Mouse (Mus musculus) CH12F3 (cell line): Measurements from ENCODE around the gene Gm4302.
"Not testable (repeated sequence)": the region's sequence is repeated elsewhere in the genome, so short reads cannot be mapped to it uniquely, and the experiment has no call there.

ENCODE experiments used
- in situ Hi-C: fragments of 300-500 bp; cut with MboI; formaldehyde crosslinking; loops from 2 replicates; pipeline ENCODE4 v1.14.3; 2020; ENCODE audit warnings: low sequenced_read_pairs

Gene Gm4302

DNA sequence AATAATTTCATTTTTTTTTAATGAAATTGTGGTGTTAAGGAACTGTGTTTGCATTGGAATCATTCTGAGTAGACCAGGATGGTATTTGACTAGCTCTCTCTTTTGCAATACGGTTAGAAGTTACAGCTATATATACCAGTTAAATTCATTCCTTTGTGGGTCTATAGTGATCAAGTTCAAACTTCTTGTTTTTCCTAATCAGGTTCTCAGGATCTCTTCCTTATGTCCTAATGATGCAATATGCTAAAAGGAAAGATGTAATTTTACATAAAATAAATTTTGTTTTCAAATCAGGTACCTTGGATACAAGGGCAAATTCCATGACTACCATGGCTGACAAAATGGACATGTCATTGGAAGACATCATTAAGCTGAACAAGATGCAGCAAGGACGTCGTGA lies at the start of gene Gm4302:
Gm4302 (plus strand) TSS at position 301 of the 400 bp plus-strand sequence.
- in situ Hi-C loops, result not testable (repeated sequence)

DNA sequence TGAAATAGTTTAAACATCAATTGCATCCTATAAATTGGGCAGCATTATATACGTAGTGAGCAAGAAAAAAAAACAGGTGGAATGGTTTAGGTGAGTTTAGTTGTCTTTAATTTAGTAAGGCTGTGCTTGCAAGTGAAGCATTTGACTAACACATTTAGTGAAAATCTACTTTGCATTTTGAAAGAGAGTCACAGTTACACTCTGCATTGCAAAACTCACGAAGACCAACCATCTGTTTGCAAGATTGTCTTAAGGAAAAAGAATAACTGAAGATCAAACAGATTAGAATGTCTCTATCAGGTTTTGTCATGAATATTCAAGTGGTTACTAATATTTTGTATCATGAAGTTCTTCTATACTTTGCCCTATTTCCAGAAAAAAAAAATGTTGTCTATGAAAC lies 44.5 kb upstream of the Gm4302 start:
- in situ Hi-C loops, result no loop called here

DNA sequence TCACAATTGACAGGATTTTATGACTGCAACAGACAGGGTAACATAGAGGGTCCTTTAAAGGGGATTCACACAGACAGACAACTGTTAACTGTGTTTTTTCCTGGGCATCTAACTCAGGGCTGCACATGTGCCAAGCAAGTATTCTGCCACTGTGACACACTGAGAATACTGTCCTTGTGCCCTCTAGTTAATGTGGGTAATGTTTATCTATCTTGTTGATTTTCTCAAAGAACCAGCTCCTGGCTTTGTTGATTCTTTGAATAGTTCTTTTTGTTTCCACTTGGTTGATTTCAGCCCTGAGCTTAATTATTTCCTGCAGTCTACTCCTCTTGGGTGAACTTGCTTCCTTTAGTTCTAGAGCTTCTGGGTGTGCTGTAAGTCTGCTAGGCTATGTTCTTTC lies 40.5 kb upstream of the Gm4302 start:
- in situ Hi-C loops, result not testable (repeated sequence)

DNA sequence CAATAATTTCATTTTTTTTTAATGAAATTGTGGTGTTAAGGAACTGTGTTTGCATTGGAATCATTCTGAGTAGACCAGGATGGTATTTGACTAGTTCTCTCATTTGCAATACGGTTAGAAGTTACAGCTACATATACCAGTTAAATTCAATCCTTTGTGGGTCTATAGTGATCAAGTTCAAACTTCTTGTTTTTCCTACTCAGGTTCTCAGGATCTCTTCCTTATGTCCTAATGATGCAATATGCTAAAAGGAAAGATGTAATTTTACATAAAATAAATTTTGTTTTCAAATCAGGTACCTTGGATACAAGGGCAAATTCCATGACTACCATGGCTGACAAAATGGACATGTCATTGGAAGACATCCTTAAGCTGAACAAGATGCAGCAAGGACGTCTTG lies 5.3 kb upstream of the Gm4302 start, which contains the start of gene Gm4301:
Gm4301 (plus strand) TSS at position 301 of the 400 bp plus-strand sequence.
- in situ Hi-C loops, result not testable (repeated sequence)

DNA sequence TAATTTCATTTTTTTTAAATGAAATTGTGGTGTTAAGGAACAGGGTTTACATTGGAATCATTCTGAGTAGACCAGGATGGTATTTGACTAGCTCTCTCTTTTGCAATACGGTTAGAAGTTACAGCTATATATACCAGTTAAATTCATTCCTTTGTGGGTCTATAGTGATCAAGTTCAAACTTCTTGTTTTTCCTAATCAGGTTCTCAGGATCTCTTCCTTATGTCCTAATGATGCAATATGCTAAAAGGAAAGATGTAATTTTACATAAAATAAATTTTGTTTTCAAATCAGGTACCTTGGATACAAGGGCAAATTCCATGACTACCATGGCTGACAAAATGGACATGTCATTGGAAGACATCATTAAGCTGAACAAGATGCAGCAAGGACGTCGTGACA lies 5.0 kb downstream of the Gm4302 start, which contains the start of gene Gm4303:
Gm4303 (plus strand) TSS at position 301 of the 400 bp plus-strand sequence.
- in situ Hi-C loops, result not testable (repeated sequence)

DNA sequence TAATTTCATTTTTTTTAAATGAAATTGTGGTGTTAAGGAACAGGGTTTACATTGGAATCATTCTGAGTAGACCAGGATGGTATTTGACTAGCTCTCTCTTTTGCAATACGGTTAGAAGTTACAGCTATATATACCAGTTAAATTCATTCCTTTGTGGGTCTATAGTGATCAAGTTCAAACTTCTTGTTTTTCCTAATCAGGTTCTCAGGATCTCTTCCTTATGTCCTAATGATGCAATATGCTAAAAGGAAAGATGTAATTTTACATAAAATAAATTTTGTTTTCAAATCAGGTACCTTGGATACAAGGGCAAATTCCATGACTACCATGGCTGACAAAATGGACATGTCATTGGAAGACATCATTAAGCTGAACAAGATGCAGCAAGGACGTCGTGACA lies 10.2 kb downstream of the Gm4302 start, which contains the start of gene Gm4305:
Gm4305 (plus strand) TSS at position 301 of the 400 bp plus-strand sequence.
- in situ Hi-C loops, result not testable (repeated sequence)

DNA sequence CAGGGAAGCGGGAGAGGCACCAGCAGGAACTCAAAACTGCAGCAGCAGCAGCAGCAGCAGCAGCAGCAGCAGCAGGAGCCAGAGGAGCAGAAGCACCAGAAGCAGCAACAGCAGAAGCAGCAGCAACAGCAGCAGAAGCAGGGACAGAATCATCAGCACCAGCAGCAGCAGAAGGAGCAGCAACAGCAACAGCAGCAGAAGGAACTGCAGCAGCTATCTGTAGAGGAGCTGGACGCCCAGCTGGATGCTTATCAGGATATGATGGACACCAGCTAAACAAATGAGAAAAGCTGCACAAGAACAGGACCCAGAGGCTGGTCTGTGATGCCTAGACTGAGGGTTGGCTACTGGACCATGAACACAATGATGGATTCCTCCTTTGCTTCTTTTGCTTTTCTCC lies 16.2 kb downstream of the Gm4302 start:
- in situ Hi-C loops, result not testable (repeated sequence)

DNA sequence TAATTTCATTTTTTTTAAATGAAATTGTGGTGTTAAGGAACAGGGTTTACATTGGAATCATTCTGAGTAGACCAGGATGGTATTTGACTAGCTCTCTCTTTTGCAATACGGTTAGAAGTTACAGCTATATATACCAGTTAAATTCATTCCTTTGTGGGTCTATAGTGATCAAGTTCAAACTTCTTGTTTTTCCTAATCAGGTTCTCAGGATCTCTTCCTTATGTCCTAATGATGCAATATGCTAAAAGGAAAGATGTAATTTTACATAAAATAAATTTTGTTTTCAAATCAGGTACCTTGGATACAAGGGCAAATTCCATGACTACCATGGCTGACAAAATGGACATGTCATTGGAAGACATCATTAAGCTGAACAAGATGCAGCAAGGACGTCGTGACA lies 20.4 kb downstream of the Gm4302 start, which contains the start of gene Gm4307:
Gm4307 (plus strand) TSS at position 301 of the 400 bp plus-strand sequence.
- in situ Hi-C loops, result not testable (repeated sequence)

DNA sequence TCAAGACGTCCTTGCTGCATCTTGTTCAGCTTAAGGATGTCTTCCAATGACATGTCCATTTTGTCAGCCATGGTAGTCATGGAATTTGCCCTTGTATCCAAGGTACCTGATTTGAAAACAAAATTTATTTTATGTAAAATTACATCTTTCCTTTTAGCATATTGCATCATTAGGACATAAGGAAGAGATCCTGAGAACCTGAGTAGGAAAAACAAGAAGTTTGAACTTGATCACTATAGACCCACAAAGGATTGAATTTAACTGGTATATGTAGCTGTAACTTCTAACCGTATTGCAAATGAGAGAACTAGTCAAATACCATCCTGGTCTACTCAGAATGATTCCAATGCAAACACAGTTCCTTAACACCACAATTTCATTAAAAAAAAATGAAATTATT lies 41.8 kb downstream of the Gm4302 start, which contains the start of gene Gm4312:
Gm4312 (minus strand) TSS at position 101 of the 400 bp plus-strand sequence.
- in situ Hi-C loops, result not testable (repeated sequence)
